ENCODE assay signal across 32 mouse cellular contexts in genomic region chr19:42303210-42303813, GRCm38 (mm10). TPM values are rescaled to one million over a fixed set of nuclear protein-coding genes. Genes with fewer than 3 reads are reported as not detected.
A peak's percentile ranks its signal among the peaks of the same experiment; 100 is the strongest.
DNase-seq lines count a peak whose midpoint lies in the region; ATAC-seq and TF ChIP-seq lines count a peak whose summit lies in the region.
"Had no signal": no experiment of that assay in that cellular context is flagged by ENCODE, and none has a peak within 500 bp of the region (broad histone marks: within the 10 kb centered on the region; RNA-seq: fewer than 3 reads in every experiment).

No protein-coding gene starts in this region.

- intact Hi-C loops in heart, postnatal 10 days (cut with DNase I) = no loop called here

- no peak overlapping the region for H3K27ac ChIP-seq in midbrain, embryonic 11.5 days (ENCODE audit: low read depth, low read length)
- H3K27ac ChIP-seq in midbrain, embryonic 15.5 days = no peak overlapping the region
- H3K27ac ChIP-seq in CH12.LX (ENCODE audit: insufficient read depth, low read depth) = no peak overlapping the region
- H3K27ac ChIP-seq in embryonic facial prominence, embryonic 10.5 days (replicated peaks) = 0 out of 2 replicates have a peak overlapping the region, but pooled peaks have one; percentile 14
- H3K27ac ChIP-seq: embryonic facial prominence, embryonic 12.5 days; gastrocnemius, adult 2 months; heart, adult 2 months; intestine, embryonic 15.5 days; liver, embryonic 12.5 days; stomach, postnatal 0 days had no signal

- H3K4me3 ChIP-seq in midbrain, embryonic 11.5 days (ENCODE audit: low read depth, low read length) = no peak overlapping the region
- H3K4me3 ChIP-seq in midbrain, embryonic 15.5 days = no peak overlapping the region
- no peak overlapping the region for H3K4me3 ChIP-seq in CH12.LX (replicated peaks in 1 of 3; ENCODE audit: low read depth in 2 of 3, low read length in 2 of 3, poor library complexity in 1 of 3)
- no peak overlapping the region for H3K4me3 ChIP-seq in embryonic facial prominence, embryonic 10.5 days
- H3K4me3 ChIP-seq: embryonic facial prominence, embryonic 12.5 days; gastrocnemius, adult 2 months; heart, adult 2 months; heart, embryonic 12.5 days; intestine, embryonic 15.5 days; liver, embryonic 12.5 days had no signal

- H3K9ac ChIP-seq in midbrain, embryonic 11.5 days (ENCODE audit: low read length) = no peak overlapping the region
- no peak overlapping the region for H3K9ac ChIP-seq in midbrain, embryonic 15.5 days
- H3K9ac ChIP-seq in CH12.LX (ENCODE audit: insufficient read depth, low read depth) = no peak overlapping the region
- H3K9ac ChIP-seq: embryonic facial prominence, embryonic 12.5 days; heart, embryonic 12.5 days; intestine, embryonic 15.5 days; liver, embryonic 12.5 days; liver, postnatal 0 days had no signal

- 54% methylated on average over 12 of the region's 12 CpGs for WGBS in midbrain, embryonic 11.5 days
- 45% methylated on average over 12 of the region's 12 CpGs for WGBS in midbrain, embryonic 15.5 days
- WGBS in embryonic facial prominence, embryonic 10.5 days = 70% methylated on average over 12 of the region's 12 CpGs

- dilution Hi-C loops in CH12.LX (cut with MboI; ENCODE audit: extremely low pct_ligation_motif_present, extremely low pct_unique_long_range_greater_than_20kb, low sequenced_read_pairs) = no loop called here

- no peak for TF ChIP-seq EP300 in CH12.LX (IDR thresholded peaks at IDR 0.05; ENCODE audit: low read length)

- no peaks in the 10 kb centered on the region for H3K79me2 ChIP-seq in CH12.LX (replicated peaks; ENCODE audit: control insufficient read depth, extremely low read depth, insufficient read depth, poor library complexity, severe bottlenecking)

- peak; percentile 87 for DNase-seq in heart, adult 11 months
- no peak for DNase-seq in heart, postnatal 10 days
- no peak for DNase-seq in midbrain, embryonic 11.5 days (ENCODE audit: low spot score, missing footprints)
- no peak for DNase-seq in CH12.LX (ENCODE audit: extremely low read depth)
- no peak for DNase-seq in embryonic facial prominence, embryonic 10.5 days (ENCODE audit: low spot score)
- DNase-seq in thymus, postnatal 4 days = no peak
- DNase-seq: adrenal gland, postnatal 36 days; cerebellum, adult 8-10 months; cerebellum, postnatal 36 days; gastrocnemius, adult 2 months; gastrocnemius, postnatal 36 days; heart, adult 2 months; kidney, adult 9 months; kidney, postnatal 10 days; layer of hippocampus, postnatal 36 days; left cerebral cortex, postnatal 4 days; liver, postnatal 0 days; lung, postnatal 36 days; right cerebral cortex, postnatal 4 days; thymus, adult 18-20 months; thymus, postnatal 25 days had no signal

- no peaks in the 10 kb centered on the region for H3K36me3 ChIP-seq in midbrain, embryonic 11.5 days (ENCODE audit: control insufficient read depth, insufficient read depth, low read length)
- no peaks in the 10 kb centered on the region for H3K36me3 ChIP-seq in midbrain, embryonic 15.5 days (replicated peaks)
- H3K36me3 ChIP-seq in CH12.LX (replicated peaks in 1 of 2; ENCODE audit: control insufficient read depth in 1 of 2, insufficient read depth in 1 of 2, low read length in 1 of 2) = no peaks in the 10 kb centered on the region
- no peaks in the 10 kb centered on the region for H3K36me3 ChIP-seq in embryonic facial prominence, embryonic 10.5 days (replicated peaks)
- H3K36me3 ChIP-seq: embryonic facial prominence, embryonic 12.5 days; heart, embryonic 12.5 days; intestine, embryonic 15.5 days; liver, embryonic 12.5 days had no signal

- TF ChIP-seq CTCF in CH12.LX (conservative IDR thresholded peaks at IDR 0.05 in 1 of 2, IDR thresholded peaks at IDR 0.05 in 1 of 2; ENCODE audit: low read depth in 2 of 2, low read length in 2 of 2) = no peak

- peak; percentile 55; the same call in 1 of the 2 replicates for ATAC-seq in midbrain, embryonic 11.5 days (ENCODE audit: low FRiP score)
- no peak for ATAC-seq in midbrain, embryonic 15.5 days (replicated peaks)
- ATAC-seq: forebrain, embryonic 16.5 days; intestine, embryonic 15.5 days; liver, embryonic 12.5 days; liver, postnatal 0 days had no signal

- TF ChIP-seq RAD21 in CH12.LX (IDR thresholded peaks at IDR 0.05; ENCODE audit: low read depth, low read length) = no peak

- TF ChIP-seq POLR2A in CH12.LX (IDR thresholded peaks at IDR 0.05; ENCODE audit: low read depth, low read length) = no peak

- no peaks in the 10 kb centered on the region for H3K27me3 ChIP-seq in midbrain, embryonic 11.5 days (ENCODE audit: control insufficient read depth, insufficient read depth, low read length)
- no peaks in the 10 kb centered on the region for H3K27me3 ChIP-seq in midbrain, embryonic 15.5 days (replicated peaks)
- H3K27me3 ChIP-seq in CH12.LX (replicated peaks) = peaks cover 77% of the 10 kb centered on the region
- H3K27me3 ChIP-seq in embryonic facial prominence, embryonic 10.5 days (replicated peaks; ENCODE audit: low read depth, poor library complexity, severe bottlenecking) = no peaks in the 10 kb centered on the region
- H3K27me3 ChIP-seq: embryonic facial prominence, embryonic 12.5 days; intestine, embryonic 15.5 days; liver, embryonic 12.5 days had no signal

- no peak overlapping the region for H3K4me2 ChIP-seq in midbrain, embryonic 11.5 days
- H3K4me2 ChIP-seq in midbrain, embryonic 15.5 days = no peak overlapping the region
- H3K4me2 ChIP-seq in CH12.LX (ENCODE audit: insufficient read depth, low read depth, poor library complexity, severe bottlenecking) = no peak overlapping the region
- H3K4me2 ChIP-seq: embryonic facial prominence, embryonic 12.5 days; heart, embryonic 12.5 days; intestine, embryonic 15.5 days; liver, embryonic 12.5 days had no signal

- in situ Hi-C loops in CH12.LX (cut with MboI; ENCODE audit: low pct_ligation_motif_present, low pct_unique_long_range_greater_than_20kb, low sequenced_read_pairs) = no loop called here

- H3K4me1 ChIP-seq in midbrain, embryonic 11.5 days (ENCODE audit: control insufficient read depth, insufficient read depth, low read length) = peaks cover 8% of the 10 kb centered on the region; the same call in 1 of the 2 replicates
- H3K4me1 ChIP-seq in midbrain, embryonic 15.5 days = peaks cover 10% of the 10 kb centered on the region
- H3K4me1 ChIP-seq in CH12.LX (ENCODE audit: control insufficient read depth in 1 of 2, insufficient read depth in 2 of 2) = peaks cover 0 to 13% of the 10 kb centered on the region in 2 experiments; a peak in 2 of 4 replicates
- H3K4me1 ChIP-seq in embryonic facial prominence, embryonic 10.5 days = peaks cover 31% of the 10 kb centered on the region
- H3K4me1 ChIP-seq: intestine, embryonic 15.5 days; liver, embryonic 12.5 days had no signal

- no peaks in the 10 kb centered on the region for H3K9me3 ChIP-seq in midbrain, embryonic 11.5 days (ENCODE audit: control insufficient read depth, low read length)
- H3K9me3 ChIP-seq in midbrain, embryonic 15.5 days = no peaks in the 10 kb centered on the region
- no peaks in the 10 kb centered on the region for H3K9me3 ChIP-seq in CH12.LX (replicated peaks; ENCODE audit: low read length)
- H3K9me3 ChIP-seq in embryonic facial prominence, embryonic 10.5 days = no peaks in the 10 kb centered on the region
- H3K9me3 ChIP-seq: embryonic facial prominence, embryonic 12.5 days; heart, embryonic 12.5 days; intestine, embryonic 15.5 days; liver, embryonic 12.5 days had no signal

TF ChIP-seq in CH12.LX, 34 proteins besides CTCF, POLR2A, EP300 and RAD21:
- TF ChIP-seq CHD2 (IDR thresholded peaks at IDR 0.05; ENCODE audit: low read length) (no peak), BHLHE40 (IDR thresholded peaks at IDR 0.05; ENCODE audit: low read depth, low read length) (peak; percentile 38; the same call in 1 of the 2 replicates), NRF1 (IDR thresholded peaks at IDR 0.05; ENCODE audit: low read depth, low read length) (no peak), USF2 (conservative IDR thresholded peaks at IDR 0.05; ENCODE audit: low read depth, low read length) (no peak), ELF1 (IDR thresholded peaks at IDR 0.05; ENCODE audit: low read depth, low read length) (no peak), ZMIZ1 (IDR thresholded peaks at IDR 0.05; ENCODE audit: low read depth, low read length) (no peak)

RNA-seq across cellular contexts. Expression of gene Golga7b, which starts 55.9 kb away (rescaled TPM):
- under 1 TPM; 0.29 to 0.30 TPM for total RNA-seq in heart, postnatal 10 days (2021)
- 2.3 and 2.8 TPM in 2 replicates for polyA plus RNA-seq in midbrain, embryonic 11.5 days (2014; fragmentation: Nextera tagmentation; extraction: Ambion mirVana)
- polyA plus RNA-seq in midbrain, embryonic 15.5 days (2015; fragmentation: Nextera tagmentation; extraction: Ambion mirVana) = 62.7 and 65.5 TPM in 2 replicates
- 0.08 TPM in 2 replicates for total RNA-seq in CH12.LX (2012; rRNA removed)
- total RNA-seq in CH12.LX (2014; rRNA removed) = 0.07 and 0.18 TPM in 2 replicates
- 0.14 and 0.19 TPM in 2 replicates for polyA plus RNA-seq in CH12.LX (2012; ENCODE audit: insufficient read length, low read depth)
- polyA plus RNA-seq in embryonic facial prominence, embryonic 10.5 days (2016; fragmentation: Nextera tagmentation; extraction: Ambion mirVana) = 0.58 and 1.2 TPM in 2 replicates
- total RNA-seq: hematopoietic stem cell, adult 5-6 weeks; megakaryocyte, adult 5-6 weeks; monocyte, adult 5-6 weeks had no signal
- polyA plus RNA-seq: liver, postnatal 0 days; spleen, adult 2 months had no signal

Comparison
In these comparisons a context has a peak if more than half of its experiments do, and no peak if none do; other contexts are left out.
1. RNA of gene Golga7b, which starts 55.9 kb away (polyA plus RNA-seq): 62.7 to 65.5 TPM in midbrain, embryonic 15.5 days; 2.3 to 2.8 TPM in midbrain, embryonic 11.5 days, 0.58 to 1.2 TPM in embryonic facial prominence, embryonic 10.5 days and 0.14 to 0.19 TPM in CH12.LX; every median in the first group is over 10 times any median in the second.